Mouse (Mus musculus): ENCODE data around the gene Akr1b7. TPM values are rescaled to one million over a fixed set of nuclear protein-coding genes. Genes with fewer than 3 reads are reported as not detected.

Akr1b7 gene
- total RNA-seq, 2 experiments from 2014 or later = not detected

- DNase-seq = no peak
Observed at GRCm38 (mm10) chr6:34439006-34439405, 26.9 kb downstream of the Akr1b7 start.

- DNase-seq = no peak
Observed at GRCm38 (mm10) chr6:34441556-34442257, 29.6 kb downstream of the Akr1b7 start.

GRCm38 (mm10) chr6:34443791-34444190 is 31.7 kb downstream of the Akr1b7 start:
- no peak for DNase-seq

- peak; percentile 10 for DNase-seq
Observed at GRCm38 (mm10) chr6:34447961-34448360, 35.8 kb downstream of the Akr1b7 start.

GRCm38 (mm10) chr6:34448696-34449095 is 36.6 kb downstream of the Akr1b7 start:
- DNase-seq = no peak

GRCm38 (mm10) chr6:34452963-34453770 is 41.0 kb downstream of the Akr1b7 start:
- no peak for DNase-seq

- no peak for DNase-seq
Observed at GRCm38 (mm10) chr6:34459456-34459855, 47.3 kb downstream of the Akr1b7 start.

- DNase-seq = no peak
Observed at GRCm38 (mm10) chr6:34460651-34461050, 48.5 kb downstream of the Akr1b7 start.

- no peak for DNase-seq
Observed at GRCm38 (mm10) chr6:34463582-34463981, 51.4 kb downstream of the Akr1b7 start.

- no peak for DNase-seq
Observed at GRCm38 (mm10) chr6:34471434-34472110, 59.4 kb downstream of the Akr1b7 start.

Other genes with a start within 250 kb of the Akr1b7 start
- gene Slc35b4, start 235.2 kb upstream of the Akr1b7 start, total RNA-seq (2021) = 1 to 10 TPM; 5.9 to 8.7 TPM
- gene Akr1b3, start 94.9 kb upstream of the Akr1b7 start, total RNA-seq (2021) = 100 to 1,000 TPM; 161 to 169 TPM
- gene Akr1b8, start 58.2 kb upstream of the Akr1b7 start, total RNA-seq (2021) = 1 to 10 TPM; 1.6 to 3.7 TPM
- gene Akr1b10, start 28.1 kb upstream of the Akr1b7 start, total RNA-seq (2021) = 10 to 100 TPM; 47.3 to 53.4 TPM
- gene Bpgm, start 63.9 kb downstream of the Akr1b7 start, total RNA-seq (2021) = 10 to 100 TPM; 70.9 to 77.3 TPM
- 10 to 100 TPM; 33.2 to 40.8 TPM for gene Cald1, start 186.2 kb downstream of the Akr1b7 start, total RNA-seq (2021)